Mouse (Mus musculus) megakaryocyte, embryonic 14.5 days (primary cell): ENCODE data around the gene Arhgef16.

ENCODE experiments used
- FLI1 ChIP-seq: IDR thresholded peaks from 2 replicates; pipeline ENCODE4 v1.6.1; 2012; ENCODE audit warnings: low read length, inconsistent platforms, mixed read lengths
- GATA1 ChIP-seq: IDR thresholded peaks from 3 replicates; pipeline ENCODE4 v1.6.1; 2012; ENCODE audit warnings: mixed read lengths, low read length, inconsistent platforms, borderline replicate concordance

DNA sequence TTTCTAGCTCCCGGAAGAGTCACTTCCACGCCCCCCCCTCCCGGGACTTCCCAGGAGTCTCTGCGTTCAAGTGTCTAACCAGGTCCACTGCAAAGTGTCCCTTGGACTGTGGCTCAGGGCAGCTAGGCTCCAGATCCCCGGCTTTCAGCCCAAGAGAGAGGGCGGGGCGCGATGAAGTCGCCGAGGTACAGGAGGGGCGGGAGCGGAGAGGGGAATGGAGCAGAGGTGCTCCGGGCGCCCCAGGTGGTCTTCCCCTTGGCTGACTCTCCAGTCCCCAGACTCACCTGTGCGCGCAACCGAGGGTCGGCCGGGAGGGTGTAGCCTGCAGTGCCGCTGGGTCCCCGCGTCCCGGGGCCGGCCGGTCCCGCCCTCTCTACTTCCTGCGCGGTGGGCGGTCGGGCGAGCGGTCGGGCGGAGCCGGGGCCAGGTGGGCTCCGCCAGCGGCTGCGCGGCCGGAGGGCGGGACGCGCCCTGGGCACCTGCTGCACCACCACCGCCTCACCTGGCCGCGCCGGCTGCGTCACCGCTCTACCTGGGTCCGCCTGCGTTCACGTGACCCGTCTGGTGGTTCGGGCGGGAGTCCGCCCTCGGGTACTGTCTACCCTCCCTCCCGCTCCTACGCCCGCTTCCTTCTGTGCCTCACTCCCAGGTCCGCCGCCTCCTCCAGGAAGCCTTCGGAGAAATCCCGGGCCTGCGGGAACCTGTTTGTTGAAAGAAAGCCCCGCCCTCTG is 1.8 kb downstream of the Arhgef16 start:
- no peak for TF ChIP-seq GATA1
- no peak for TF ChIP-seq FLI1
